Mouse (Mus musculus) C2C12 (cell line): Measurements from ENCODE around the gene A530084C06Rik. TPM values are rescaled to one million over a fixed set of nuclear protein-coding genes. Genes with fewer than 3 reads are reported as not detected.

Source experiments
- H3K27me3 ChIP-seq: one replicate; pipeline ENCODE4 v1.6.1; 2011; ENCODE audit not compliant: control insufficient read depth, insufficient read depth, insufficient read length
- H3K36me3 ChIP-seq: one replicate; pipeline ENCODE4 v1.6.1; 2011; ENCODE audit not compliant: control insufficient read depth, insufficient read depth
- H3K4me3 ChIP-seq: one replicate; pipeline ENCODE4 v1.5.1; 2011; ENCODE audit warnings: mild to moderate bottlenecking, control low read depth; ENCODE audit not compliant: poor library complexity, insufficient read depth, severe bottlenecking
- H3K79me2 ChIP-seq: one replicate; pipeline ENCODE4 v1.6.1; 2011; ENCODE audit not compliant: control insufficient read depth, insufficient read depth
- H3K79me3 ChIP-seq: one replicate; pipeline ENCODE4 v1.6.1; 2011; ENCODE audit warnings: low read depth, control low read depth
- H3ac ChIP-seq: one replicate; pipeline ENCODE3; 2011; ENCODE audit warnings: low read depth; ENCODE audit not compliant: control insufficient read depth, insufficient read length
- CEBPB ChIP-seq: IDR thresholded peaks from one replicate; pipeline ENCODE4 v1.6.1; 2011; ENCODE audit warnings: low read depth, mild to moderate bottlenecking, control low read depth, moderate library complexity
- CTCF ChIP-seq: IDR thresholded peaks from one replicate; pipeline ENCODE4 v1.5.1; 2011; ENCODE audit not compliant: control insufficient read depth, insufficient read depth, insufficient read length
- FOSL1 ChIP-seq: IDR thresholded peaks from one replicate; pipeline ENCODE4 v1.8.0; 2011; ENCODE audit warnings: mild to moderate bottlenecking, low read length; ENCODE audit not compliant: poor library complexity, insufficient read depth, severe bottlenecking
- MAX ChIP-seq: IDR thresholded peaks from one replicate; pipeline ENCODE4 v1.6.1; 2011; ENCODE audit warnings: mild to moderate bottlenecking, control low read depth
- MYOD1 ChIP-seq: IDR thresholded peaks from one replicate; pipeline ENCODE4 v1.6.1; 2011; ENCODE audit warnings: low read depth; ENCODE audit not compliant: control insufficient read depth, insufficient read length
- MYOG ChIP-seq: IDR thresholded peaks from one replicate; pipeline ENCODE4 v1.6.1; 2011; ENCODE audit not compliant: control insufficient read depth, insufficient read length; ENCODE audit errors: extremely low read depth
- USF1 ChIP-seq: IDR thresholded peaks from one replicate; pipeline ENCODE4 v1.6.1; 2011; ENCODE audit warnings: low read depth, mild to moderate bottlenecking, control low read depth, moderate library complexity
- polyA plus RNA-seq: library from polyadenylated mRNA; unstranded; fragments of >200 nt; fragmentation: generic; extraction: Trizol; gene quantifications from one replicate; pipeline ENCODE4 v1.2.1, GENCODE M21; 2012; ENCODE audit warnings: missing spikeins

Gene A530084C06Rik
- polyA plus RNA-seq, 1 experiment = not detected

- TF ChIP-seq FOSL1 = peak; percentile 93
- TF ChIP-seq MYOD1 = peak; percentile 35
- TF ChIP-seq CEBPB = peak; percentile 23
- no peak for TF ChIP-seq MAX
- TF ChIP-seq MYOG = no peak
- no peaks in the 10 kb centered on the region for H3K79me3 ChIP-seq
- no peak overlapping the region for H3ac ChIP-seq
- H3K79me2 ChIP-seq = no peaks in the 10 kb centered on the region
- no peaks in the 10 kb centered on the region for H3K27me3 ChIP-seq
- no peak overlapping the region for H3K4me3 ChIP-seq
- no peaks in the 10 kb centered on the region for H3K36me3 ChIP-seq
These were observed 8.6 kb upstream of the A530084C06Rik start for GRCm38 (mm10) chr13:31567617-31568294.

GRCm38 (mm10) chr13:31567099-31567498, 8.0 kb upstream of the A530084C06Rik start:
- TF ChIP-seq CEBPB (peak; percentile 25), FOSL1 (no peak), USF1 (no peak), MYOG (no peak), CTCF (no peak)
- Histone ChIP-seq H3K79me3 (no peaks in the 10 kb centered on the region), H3K4me3 (no peak overlapping the region), H3K27me3 (no peaks in the 10 kb centered on the region), H3K36me3 (no peaks in the 10 kb centered on the region), H3K79me2 (no peaks in the 10 kb centered on the region), H3ac (no peak overlapping the region)

GRCm38 (mm10) chr13:31564394-31564793, 5.3 kb upstream of the A530084C06Rik start:
- Histone ChIP-seq H3K27me3 (no peaks in the 10 kb centered on the region), H3ac (no peak overlapping the region), H3K4me3 (no peak overlapping the region), H3K79me2 (peaks cover 7% of the 10 kb centered on the region), H3K36me3 (no peaks in the 10 kb centered on the region), H3K79me3 (no peaks in the 10 kb centered on the region)
- TF ChIP-seq MYOG = no peak
- no peak for TF ChIP-seq MAX
- TF ChIP-seq FOSL1 = no peak
- no peak for TF ChIP-seq USF1
- TF ChIP-seq CTCF = no peak
- TF ChIP-seq CEBPB = no peak
- no peak for TF ChIP-seq MYOD1

GRCm38 (mm10) chr13:31559419-31560144, 449 bp upstream of the A530084C06Rik start:
- peaks cover 12% of the 10 kb centered on the region for H3K79me2 ChIP-seq
- H3K36me3 ChIP-seq = no peaks in the 10 kb centered on the region
- peak overlapping the region; percentile 42 for H3K4me3 ChIP-seq
- TF ChIP-seq CEBPB (no peak), CTCF (peak; percentile 91)
- H3K79me3 ChIP-seq = no peaks in the 10 kb centered on the region
- H3K27me3 ChIP-seq = no peaks in the 10 kb centered on the region
- H3ac ChIP-seq = peak overlapping the region; percentile 36

GRCm38 (mm10) chr13:31557768-31558520, 1.2 kb downstream of the A530084C06Rik start:
- Histone ChIP-seq H3K36me3 (no peaks in the 10 kb centered on the region), H3K4me3 (peak overlapping the region; percentile 42), H3K79me3 (no peaks in the 10 kb centered on the region), H3K79me2 (peaks cover 12% of the 10 kb centered on the region), H3K27me3 (no peaks in the 10 kb centered on the region), H3ac (peak overlapping the region; percentile 15)
- no peak for TF ChIP-seq MYOG
- TF ChIP-seq FOSL1 = no peak
